In the genomic region with DNA sequence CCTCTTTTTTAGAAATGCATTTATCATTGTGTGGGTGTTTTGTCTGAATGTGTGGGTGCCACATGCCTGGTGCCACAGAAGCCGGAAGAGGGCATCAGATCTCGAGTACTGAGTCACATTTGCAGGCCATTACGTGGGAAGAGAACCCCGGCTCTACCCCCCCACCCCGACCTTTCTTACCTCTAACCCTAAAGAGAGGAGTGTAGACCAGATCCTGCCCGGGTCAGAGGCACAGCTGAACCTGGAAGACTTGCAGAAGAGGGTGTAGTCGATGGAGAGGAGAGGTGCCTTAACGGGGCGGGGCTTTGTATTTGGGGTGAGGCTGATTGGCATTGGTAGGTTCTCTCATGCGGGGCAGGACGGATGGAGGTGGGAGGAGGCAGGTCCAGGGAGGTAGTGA, we compare ENCODE assay signal across 12 mouse cellular contexts. TPM values are rescaled to one million over a fixed set of nuclear protein-coding genes. Genes with fewer than 3 reads are reported as not detected.
DNase-seq lines count a peak whose midpoint lies in the region; ATAC-seq and TF ChIP-seq lines count a peak whose summit lies in the region.
"Had no signal": no experiment of that assay in that cellular context is flagged by ENCODE, and none has a peak within 500 bp of the region (broad histone marks: within the 10 kb centered on the region; RNA-seq: fewer than 3 reads in every experiment).

No protein-coding gene starts in this region.

- H3K27ac ChIP-seq in kidney, adult 2 months (ENCODE audit: insufficient read depth, low read depth, low read length): peak overlapping the region; percentile 49
- no peak overlapping the region for H3K27ac ChIP-seq in neural tube, embryonic 13.5 days (replicated peaks)

- no peaks in the 10 kb centered on the region for H3K9me3 ChIP-seq in neural tube, embryonic 13.5 days

- no peak for TF ChIP-seq POLR2A in kidney, adult 2 months (IDR thresholded peaks at IDR 0.05; ENCODE audit: low read depth, low read length)

- no peaks in the 10 kb centered on the region for H3K36me3 ChIP-seq in kidney, adult 2 months (ENCODE audit: control insufficient read depth, insufficient read depth, low read length)
- H3K36me3 ChIP-seq in neural tube, embryonic 13.5 days: no peaks in the 10 kb centered on the region

- H3K4me2 ChIP-seq in neural tube, embryonic 13.5 days: peak overlapping the region; percentile 54; the same call in 1 of the 2 replicates

- TF ChIP-seq CTCF in kidney, adult 2 months (conservative IDR thresholded peaks at IDR 0.05; ENCODE audit: insufficient read depth, insufficient read length, low read depth, low read length): no peak

- H3K9ac ChIP-seq in neural tube, embryonic 13.5 days: no peak overlapping the region

- ATAC-seq in neural tube, embryonic 13.5 days (ENCODE audit: low read depth): no peak

- H3K27me3 ChIP-seq in kidney, adult 2 months (replicated peaks; ENCODE audit: control insufficient read depth, insufficient read depth, low read length): no peaks in the 10 kb centered on the region
- H3K27me3 ChIP-seq in neural tube, embryonic 13.5 days: peaks cover 100% of the 10 kb centered on the region

- peaks cover 3% of the 10 kb centered on the region; the same call in 1 of the 2 replicates for H3K4me1 ChIP-seq in kidney, adult 2 months (ENCODE audit: control insufficient read depth, insufficient read depth, low read length)
- H3K4me1 ChIP-seq in neural tube, embryonic 13.5 days (replicated peaks): peaks cover 19% of the 10 kb centered on the region

- DNase-seq in adrenal gland, postnatal 14 days: peak; percentile 9
- no peak for DNase-seq in adrenal gland, postnatal 36 days
- no peak for DNase-seq in kidney, adult 2 months
- no peak for DNase-seq in kidney, adult 8-10 months
- peak; percentile 4 for DNase-seq in right cerebral cortex, postnatal 14 days
- no peak for DNase-seq in right cerebral cortex, adult 2 months (ENCODE audit: low spot score in 2 of 2)
- DNase-seq in frontal cortex, postnatal 36 days (ENCODE audit: low spot score in 2 of 2): no peak

- no peak overlapping the region for H3K4me3 ChIP-seq in kidney, adult 2 months (ENCODE audit: insufficient read depth, low read depth, low read length)
- H3K4me3 ChIP-seq in neural tube, embryonic 13.5 days: no peak overlapping the region

- WGBS in kidney, adult 2 months: 53% methylated on average over 11 of the region's 11 CpGs
- 51% methylated on average over 11 of the region's 11 CpGs for WGBS in neural tube, embryonic 13.5 days

RNA-seq across cellular contexts. Expression of a gene that starts 9.7 kb away (rescaled TPM):
- 56.2 and 75.1 TPM in 2 replicates for total RNA-seq in adrenal gland, postnatal 14 days (2021)
- 10 to 100 TPM; 68.6 to 78.2 TPM for total RNA-seq in adrenal gland, postnatal 36 days (2021)
- polyA plus RNA-seq in kidney, adult 2 months (2012; rRNA removed): 29.7 and 31.1 TPM in 2 replicates
- 402 and 417 TPM in 2 replicates for polyA plus RNA-seq in neural tube, embryonic 13.5 days (2015; fragmentation: Nextera tagmentation; extraction: Ambion mirVana)

RNA-seq across cellular contexts. Expression of a gene that starts 15.9 kb away (rescaled TPM):
- total RNA-seq in adrenal gland, postnatal 14 days (2021): 113 and 123 TPM in 2 replicates
- 100 to 1,000 TPM; 119 to 155 TPM for total RNA-seq in adrenal gland, postnatal 36 days (2021)
- 73.4 and 96.3 TPM in 2 replicates for polyA plus RNA-seq in kidney, adult 2 months (2012; rRNA removed)
- polyA plus RNA-seq in neural tube, embryonic 13.5 days (2015; fragmentation: Nextera tagmentation; extraction: Ambion mirVana): 46.1 and 54.5 TPM in 2 replicates

RNA-seq across cellular contexts. Expression of a gene that starts 21.3 kb away (rescaled TPM):
- 1.9 TPM in 2 replicates for total RNA-seq in adrenal gland, postnatal 14 days (2021)
- total RNA-seq in adrenal gland, postnatal 36 days (2021): 1 to 10 TPM in 1 of 2 experiments, under 1 TPM in 1; 0.33 to 1.2 TPM
- polyA plus RNA-seq in kidney, adult 2 months (2012; rRNA removed): 81.6 and 113 TPM in 2 replicates
- 0.18 and 0.26 TPM in 2 replicates for polyA plus RNA-seq in neural tube, embryonic 13.5 days (2015; fragmentation: Nextera tagmentation; extraction: Ambion mirVana)

RNA-seq across cellular contexts. Expression of a gene that starts 26.5 kb away (rescaled TPM):
- total RNA-seq in adrenal gland, postnatal 14 days (2021): 0.70 TPM in 1 of 2 replicates, not detected in the other
- not detected for total RNA-seq in adrenal gland, postnatal 36 days (2021)
- 0.61 and 0.99 TPM in 2 replicates for polyA plus RNA-seq in kidney, adult 2 months (2012; rRNA removed)
- not detected in 2 replicates for polyA plus RNA-seq in neural tube, embryonic 13.5 days (2015; fragmentation: Nextera tagmentation; extraction: Ambion mirVana)
- total RNA-seq: gastrocnemius, adult 8-10 months; heart, postnatal 10 days; layer of hippocampus, postnatal 14 days had no signal
- polyA plus RNA-seq: limb, embryonic 11.5 days had no signal

RNA-seq across cellular contexts. Expression of a gene that starts 31.7 kb away (rescaled TPM):
- total RNA-seq in adrenal gland, postnatal 14 days (2021): 35.4 and 44.0 TPM in 2 replicates
- total RNA-seq in adrenal gland, postnatal 36 days (2021): 10 to 100 TPM; 35.6 to 51.5 TPM
- polyA plus RNA-seq in kidney, adult 2 months (2012; rRNA removed): 60.5 and 94.7 TPM in 2 replicates
- 88.9 and 93.7 TPM in 2 replicates for polyA plus RNA-seq in neural tube, embryonic 13.5 days (2015; fragmentation: Nextera tagmentation; extraction: Ambion mirVana)

Comparison
In these comparisons a context has a peak if more than half of its experiments do, and no peak if none do; other contexts are left out.
1. DNase-seq: peak in adrenal gland, postnatal 14 days (single experiment) and right cerebral cortex, postnatal 14 days (single experiment); none in adrenal gland, postnatal 36 days (0 of 2), kidney, adult 2 months (single experiment), kidney, adult 8-10 months (0 of 2), right cerebral cortex, adult 2 months (0 of 2) and frontal cortex, postnatal 36 days (0 of 2).